Comparison of ENCODE assay signal across 13 mouse cellular contexts in the genomic region with DNA sequence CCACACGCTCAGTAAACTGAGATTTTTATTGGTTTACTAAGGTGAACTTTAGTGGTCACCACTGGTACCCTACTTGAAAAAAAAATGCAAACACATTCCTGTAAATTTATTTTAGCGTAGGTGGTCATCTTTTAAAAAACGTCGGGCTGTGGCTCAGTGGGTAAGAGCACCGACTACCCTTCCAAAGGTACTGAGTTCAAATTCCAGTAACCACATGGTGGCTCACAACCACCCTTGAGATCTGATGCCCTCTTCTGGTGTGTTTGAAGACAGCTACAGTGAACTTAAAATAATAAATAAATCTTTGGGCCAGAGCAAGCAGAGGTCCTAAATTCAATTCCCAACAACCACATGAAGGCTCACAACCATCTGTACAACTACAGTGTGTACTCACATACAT. TPM values are rescaled to one million over a fixed set of nuclear protein-coding genes. Genes with fewer than 3 reads are reported as not detected.
A peak's percentile ranks its signal among the peaks of the same experiment; 100 is the strongest.
DNase-seq lines count a peak whose midpoint lies in the region; ATAC-seq and TF ChIP-seq lines count a peak whose summit lies in the region.
"Not testable (repeated sequence)": the region's sequence is repeated elsewhere in the genome, so short reads cannot be mapped to it uniquely, and the experiment has no call there.
"Had no signal": no experiment of that assay in that cellular context is flagged by ENCODE, and none has a peak within 500 bp of the region (broad histone marks: within the 10 kb centered on the region; RNA-seq: fewer than 3 reads in every experiment).

No protein-coding gene starts in this region.

- TF ChIP-seq POLR2A in ES-Bruce4 (IDR thresholded peaks at IDR 0.05; ENCODE audit: insufficient read depth, low read length); spleen, adult 2 months (IDR thresholded peaks at IDR 0.05; ENCODE audit: low read depth, low read length): not testable (repeated sequence)

- peak overlapping the region; percentile 86 for H3K9ac ChIP-seq in ES-Bruce4 (ENCODE audit: low read depth, poor library complexity, severe bottlenecking)
- H3K9ac ChIP-seq in embryonic facial prominence, embryonic 13.5 days = peak overlapping the region; percentile 97
- H3K9ac ChIP-seq in hindbrain, embryonic 13.5 days = peak overlapping the region; percentile 90
- H3K9ac ChIP-seq in kidney, postnatal 0 days (ENCODE audit: low read depth, low read length) = peak overlapping the region; percentile 94
- peak overlapping the region; percentile 95 for H3K9ac ChIP-seq in liver, embryonic 14.5 days (replicated peaks)
- H3K9ac ChIP-seq in midbrain, embryonic 13.5 days (replicated peaks) = peak overlapping the region; percentile 92

- TF ChIP-seq CTCF in ES-Bruce4 (IDR thresholded peaks at IDR 0.05; ENCODE audit: low read depth, low read length); gastrocnemius, adult 2 months (IDR thresholded peaks at IDR 0.05); spleen, adult 2 months (IDR thresholded peaks at IDR 0.05; ENCODE audit: extremely low read depth, insufficient read depth, insufficient read length, insufficient replicate concordance): not testable (repeated sequence)
- peak; percentile 36; the same call in 1 of the 2 replicates for TF ChIP-seq CTCF in kidney, postnatal 0 days (IDR thresholded peaks at IDR 0.05; ENCODE audit: low read depth)
- TF ChIP-seq CTCF in liver, embryonic 14.5 days (IDR thresholded peaks at IDR 0.05; ENCODE audit: low read depth) = peak; percentile 30; the same call in 1 of the 2 replicates

- H3K27ac ChIP-seq in ES-Bruce4 (ENCODE audit: insufficient read depth, low read length); embryonic facial prominence, embryonic 13.5 days; hindbrain, embryonic 13.5 days; kidney, postnatal 0 days; liver, embryonic 14.5 days; midbrain, embryonic 13.5 days; spleen, adult 2 months (ENCODE audit: insufficient read depth, low read length): not testable (repeated sequence)
- peak overlapping the region; percentile 98 for H3K27ac ChIP-seq in gastrocnemius, adult 2 months

- intact Hi-C loops in gastrocnemius, adult 2 months (cut with DNase I) = loop anchor here (1.0 kb wide), 1 partner anchor 12 kb away; the partner anchor contains the start of gene Tbl3

- not testable (repeated sequence) for TF ChIP-seq EP300 in ES-Bruce4 (IDR thresholded peaks at IDR 0.05; ENCODE audit: insufficient read depth, low read depth, low read length); liver, embryonic 14.5 days (IDR thresholded peaks at IDR 0.05; ENCODE audit: low read depth)

- not testable (repeated sequence) for ATAC-seq in embryonic facial prominence, embryonic 13.5 days (ENCODE audit: insufficient number of reproducible peaks, insufficient read depth, low FRiP score, low TSS enrichment, low read depth); hindbrain, embryonic 13.5 days (ENCODE audit: low FRiP score); kidney, postnatal 0 days (replicated peaks; ENCODE audit: low FRiP score, low read depth); liver, embryonic 14.5 days (ENCODE audit: insufficient read depth); midbrain, embryonic 13.5 days

- peak overlapping the region; percentile 89 for H3K4me2 ChIP-seq in embryonic facial prominence, embryonic 13.5 days
- H3K4me2 ChIP-seq in hindbrain, embryonic 13.5 days = peak overlapping the region; percentile 67
- H3K4me2 ChIP-seq in kidney, postnatal 0 days (ENCODE audit: low read length) = peak overlapping the region; percentile 58
- H3K4me2 ChIP-seq in liver, embryonic 14.5 days (ENCODE audit: low read depth) = peak overlapping the region; percentile 92
- peak overlapping the region; percentile 82 for H3K4me2 ChIP-seq in midbrain, embryonic 13.5 days (replicated peaks)

- 68% methylated on average over 5 of the region's 5 CpGs for WGBS in embryonic facial prominence, embryonic 13.5 days
- 74% methylated on average over 5 of the region's 5 CpGs for WGBS in hindbrain, embryonic 13.5 days
- WGBS in kidney, postnatal 0 days = 55% methylated on average over 5 of the region's 5 CpGs
- 30% methylated on average over 5 of the region's 5 CpGs for WGBS in liver, embryonic 14.5 days (ENCODE audit: insufficient replicate concordance)
- 67% methylated on average over 5 of the region's 5 CpGs for WGBS in midbrain, embryonic 13.5 days
- 68% methylated on average over 5 of the region's 5 CpGs for WGBS in spleen, adult 2 months

- H3K4me1 ChIP-seq in ES-Bruce4 (ENCODE audit: control insufficient read depth, insufficient read depth, low read length); kidney, postnatal 0 days (replicated peaks; ENCODE audit: insufficient read depth, low read length); spleen, adult 2 months (ENCODE audit: control insufficient read depth, insufficient read depth, insufficient read length): not testable (repeated sequence)
- H3K4me1 ChIP-seq in embryonic facial prominence, embryonic 13.5 days = peaks cover 32% of the 10 kb centered on the region
- H3K4me1 ChIP-seq in hindbrain, embryonic 13.5 days (replicated peaks) = peaks cover 39% of the 10 kb centered on the region
- peaks cover 16 to 22% of the 10 kb centered on the region in 2 experiments for H3K4me1 ChIP-seq in liver, embryonic 14.5 days (replicated peaks; ENCODE audit: control insufficient read depth in 2 of 2, insufficient read depth in 2 of 2, low read length in 1 of 2)
- H3K4me1 ChIP-seq in midbrain, embryonic 13.5 days (replicated peaks) = peaks cover 41% of the 10 kb centered on the region

- not testable (repeated sequence) for DNase-seq in gastrocnemius, adult 2 months; kidney, postnatal 0 days (ENCODE audit: low spot score); liver, embryonic 14.5 days (ENCODE audit: low read depth in 3 of 3, low spot score in 3 of 3); spleen, adult 2 months (ENCODE audit: low read depth in 1 of 2, low spot score in 2 of 2)

- H3K36me3 ChIP-seq in ES-Bruce4 (ENCODE audit: control insufficient read depth, insufficient read depth, low read length, poor library complexity, severe bottlenecking) = peaks cover 32% of the 10 kb centered on the region
- peaks cover 49% of the 10 kb centered on the region for H3K36me3 ChIP-seq in embryonic facial prominence, embryonic 13.5 days
- peaks cover 35% of the 10 kb centered on the region for H3K36me3 ChIP-seq in hindbrain, embryonic 13.5 days
- peaks cover 21% of the 10 kb centered on the region; the same call in 1 of the 2 replicates for H3K36me3 ChIP-seq in kidney, postnatal 0 days (ENCODE audit: insufficient read depth, low read length)
- peaks cover 19% of the 10 kb centered on the region for H3K36me3 ChIP-seq in liver, embryonic 14.5 days (replicated peaks; ENCODE audit: control insufficient read depth, insufficient read depth, low read depth)
- peaks cover 37% of the 10 kb centered on the region for H3K36me3 ChIP-seq in midbrain, embryonic 13.5 days
- peaks cover 14% of the 10 kb centered on the region for H3K36me3 ChIP-seq in spleen, adult 2 months (ENCODE audit: control insufficient read depth, insufficient read depth, low read length)

- not testable (repeated sequence) for H3K9me3 ChIP-seq in ES-Bruce4 (replicated peaks; ENCODE audit: control insufficient read depth, insufficient read depth, low read length, poor library complexity, severe bottlenecking); embryonic facial prominence, embryonic 13.5 days; hindbrain, embryonic 13.5 days; kidney, postnatal 0 days (replicated peaks; ENCODE audit: low read length); liver, embryonic 14.5 days (ENCODE audit: control insufficient read depth, low read length); midbrain, embryonic 13.5 days

- H3K4me3 ChIP-seq in ES-Bruce4 (ENCODE audit: low read depth, low read length) = peak overlapping the region; percentile 93
- H3K4me3 ChIP-seq in embryonic facial prominence, embryonic 13.5 days = peak overlapping the region; percentile 91
- H3K4me3 ChIP-seq in gastrocnemius, adult 2 months = peak overlapping the region; percentile 98
- peak overlapping the region; percentile 72 for H3K4me3 ChIP-seq in hindbrain, embryonic 13.5 days
- H3K4me3 ChIP-seq in kidney, postnatal 0 days (replicated peaks; ENCODE audit: low read depth, low read length) = peak overlapping the region; percentile 82
- peak overlapping the region; percentile 96 to 97 for H3K4me3 ChIP-seq in liver, embryonic 14.5 days (ENCODE audit: insufficient read depth in 1 of 2, low read depth in 2 of 2, low read length in 2 of 2)
- peak overlapping the region; percentile 88 for H3K4me3 ChIP-seq in midbrain, embryonic 13.5 days (replicated peaks)
- H3K4me3 ChIP-seq in spleen, adult 2 months (ENCODE audit: extremely low read depth, insufficient read depth, insufficient read length) = peak overlapping the region; percentile 79; the same call in 1 of the 2 replicates

- not testable (repeated sequence) for H3K27me3 ChIP-seq in ES-Bruce4 (ENCODE audit: control insufficient read depth, insufficient read depth, low read length, poor library complexity, severe bottlenecking); embryonic facial prominence, embryonic 13.5 days; hindbrain, embryonic 13.5 days; kidney, postnatal 0 days (ENCODE audit: insufficient read depth, low read length); liver, embryonic 14.5 days (ENCODE audit: control insufficient read depth, insufficient read depth, low read length); midbrain, embryonic 13.5 days; spleen, adult 2 months (ENCODE audit: control insufficient read depth, insufficient read depth, low read length)

RNA-seq across cellular contexts. Expression of gene Rps2, which starts 1.0 kb away (rescaled TPM):
- 1,670 and 1,851 TPM in 2 replicates for polyA plus RNA-seq in ES-Bruce4 (2011; ENCODE audit: insufficient read depth, insufficient read length, low read depth, missing spikeins)
- 1,313 and 1,443 TPM in 2 replicates for polyA plus RNA-seq in embryonic facial prominence, embryonic 13.5 days (2015; fragmentation: Nextera tagmentation; extraction: Ambion mirVana)
- total RNA-seq in gastrocnemius, adult 2 months (2021) = 100 to 1,000 TPM; 508 to 641 TPM
- polyA plus RNA-seq in hindbrain, embryonic 13.5 days (2015; fragmentation: Nextera tagmentation; extraction: Ambion mirVana) = 782 and 783 TPM in 2 replicates
- 1,452 and 1,460 TPM in 2 replicates for polyA plus RNA-seq in kidney, postnatal 0 days (2015; fragmentation: Nextera tagmentation; extraction: Ambion mirVana)
- polyA plus RNA-seq in liver, embryonic 14.5 days (2012; rRNA removed) = 2,096 and 2,246 TPM in 2 replicates
- 1,219 and 1,250 TPM in 2 replicates for polyA plus RNA-seq in liver, embryonic 14.5 days (2014; fragmentation: Nextera tagmentation; extraction: Ambion mirVana)
- polyA plus RNA-seq in midbrain, embryonic 13.5 days (2015; fragmentation: Nextera tagmentation; extraction: Ambion mirVana) = 770 and 771 TPM in 2 replicates
- polyA plus RNA-seq in spleen, adult 2 months (2012; rRNA removed) = 2,560 and 3,342 TPM in 2 replicates

RNA-seq across cellular contexts. Expression of gene Rnf151, which starts 1.1 kb away (rescaled TPM):
- not detected in 2 replicates for polyA plus RNA-seq in ES-Bruce4 (2011; ENCODE audit: insufficient read depth, insufficient read length, low read depth, missing spikeins)
- 0.20 and 0.23 TPM in 2 replicates for polyA plus RNA-seq in embryonic facial prominence, embryonic 13.5 days (2015; fragmentation: Nextera tagmentation; extraction: Ambion mirVana)
- not detected for total RNA-seq in gastrocnemius, adult 2 months (2021)
- polyA plus RNA-seq in hindbrain, embryonic 13.5 days (2015; fragmentation: Nextera tagmentation; extraction: Ambion mirVana) = 0.27 TPM in 1 of 2 replicates, not detected in the other
- not detected in 2 replicates for polyA plus RNA-seq in kidney, postnatal 0 days (2015; fragmentation: Nextera tagmentation; extraction: Ambion mirVana)
- 0.11 and 0.29 TPM in 2 replicates for polyA plus RNA-seq in liver, embryonic 14.5 days (2012; rRNA removed)
- polyA plus RNA-seq in liver, embryonic 14.5 days (2014; fragmentation: Nextera tagmentation; extraction: Ambion mirVana) = not detected in 2 replicates
- not detected in 2 replicates for polyA plus RNA-seq in midbrain, embryonic 13.5 days (2015; fragmentation: Nextera tagmentation; extraction: Ambion mirVana)
- polyA plus RNA-seq in spleen, adult 2 months (2012; rRNA removed) = 0.41 and 0.86 TPM in 2 replicates
- total RNA-seq: adrenal gland, postnatal 4 days; gastrocnemius, adult 8-10 months; heart, postnatal 14 days; layer of hippocampus, postnatal 36 days had no signal
- polyA plus RNA-seq: CD4-positive, CD25-positive, alpha-beta regulatory T cell, adult 4 months had no signal

RNA-seq across cellular contexts. Expression of gene Ndufb10, which starts 5.3 kb away (rescaled TPM):
- polyA plus RNA-seq in ES-Bruce4 (2011; ENCODE audit: insufficient read depth, insufficient read length, low read depth, missing spikeins) = 88.7 and 90.9 TPM in 2 replicates
- polyA plus RNA-seq in embryonic facial prominence, embryonic 13.5 days (2015; fragmentation: Nextera tagmentation; extraction: Ambion mirVana) = 217 and 229 TPM in 2 replicates
- 100 to 1,000 TPM; 367 to 608 TPM for total RNA-seq in gastrocnemius, adult 2 months (2021)
- 259 and 262 TPM in 2 replicates for polyA plus RNA-seq in hindbrain, embryonic 13.5 days (2015; fragmentation: Nextera tagmentation; extraction: Ambion mirVana)
- polyA plus RNA-seq in kidney, postnatal 0 days (2015; fragmentation: Nextera tagmentation; extraction: Ambion mirVana) = 417 and 419 TPM in 2 replicates
- polyA plus RNA-seq in liver, embryonic 14.5 days (2012; rRNA removed) = 84.0 and 162 TPM in 2 replicates
- polyA plus RNA-seq in liver, embryonic 14.5 days (2014; fragmentation: Nextera tagmentation; extraction: Ambion mirVana) = 207 and 216 TPM in 2 replicates
- polyA plus RNA-seq in midbrain, embryonic 13.5 days (2015; fragmentation: Nextera tagmentation; extraction: Ambion mirVana) = 257 and 260 TPM in 2 replicates
- polyA plus RNA-seq in spleen, adult 2 months (2012; rRNA removed) = 91.1 and 135 TPM in 2 replicates

RNA-seq across cellular contexts. Expression of gene Rpl3l, which starts 8.7 kb away (rescaled TPM):
- polyA plus RNA-seq in ES-Bruce4 (2011; ENCODE audit: insufficient read depth, insufficient read length, low read depth, missing spikeins) = 0.65 TPM in 1 of 2 replicates, not detected in the other
- not detected in 2 replicates for polyA plus RNA-seq in embryonic facial prominence, embryonic 13.5 days (2015; fragmentation: Nextera tagmentation; extraction: Ambion mirVana)
- total RNA-seq in gastrocnemius, adult 2 months (2021) = 100 to 1,000 TPM; 753 to 889 TPM
- polyA plus RNA-seq in hindbrain, embryonic 13.5 days (2015; fragmentation: Nextera tagmentation; extraction: Ambion mirVana) = not detected in 2 replicates
- polyA plus RNA-seq in kidney, postnatal 0 days (2015; fragmentation: Nextera tagmentation; extraction: Ambion mirVana) = 0.36 and 0.38 TPM in 2 replicates
- 0.03 TPM in 1 of 2 replicates, not detected in the other for polyA plus RNA-seq in liver, embryonic 14.5 days (2012; rRNA removed)
- polyA plus RNA-seq in liver, embryonic 14.5 days (2014; fragmentation: Nextera tagmentation; extraction: Ambion mirVana) = not detected in 2 replicates
- not detected in 2 replicates for polyA plus RNA-seq in midbrain, embryonic 13.5 days (2015; fragmentation: Nextera tagmentation; extraction: Ambion mirVana)
- polyA plus RNA-seq in spleen, adult 2 months (2012; rRNA removed) = not detected in 2 replicates
- polyA plus RNA-seq: CD4-positive, CD25-positive, alpha-beta regulatory T cell, adult 4 months had no signal

RNA-seq across cellular contexts. Expression of gene Tbl3, which starts 11.5 kb away (rescaled TPM):
- 43.3 and 44.4 TPM in 2 replicates for polyA plus RNA-seq in ES-Bruce4 (2011; ENCODE audit: insufficient read depth, insufficient read length, low read depth, missing spikeins)
- 74.2 and 81.6 TPM in 2 replicates for polyA plus RNA-seq in embryonic facial prominence, embryonic 13.5 days (2015; fragmentation: Nextera tagmentation; extraction: Ambion mirVana)
- 10 to 100 TPM; 15.5 to 16.7 TPM for total RNA-seq in gastrocnemius, adult 2 months (2021)
- 69.0 and 70.6 TPM in 2 replicates for polyA plus RNA-seq in hindbrain, embryonic 13.5 days (2015; fragmentation: Nextera tagmentation; extraction: Ambion mirVana)
- 50.5 and 57.3 TPM in 2 replicates for polyA plus RNA-seq in kidney, postnatal 0 days (2015; fragmentation: Nextera tagmentation; extraction: Ambion mirVana)
- 20.5 and 26.8 TPM in 2 replicates for polyA plus RNA-seq in liver, embryonic 14.5 days (2012; rRNA removed)
- polyA plus RNA-seq in liver, embryonic 14.5 days (2014; fragmentation: Nextera tagmentation; extraction: Ambion mirVana) = 31.3 and 33.4 TPM in 2 replicates
- polyA plus RNA-seq in midbrain, embryonic 13.5 days (2015; fragmentation: Nextera tagmentation; extraction: Ambion mirVana) = 81.4 and 84.3 TPM in 2 replicates
- 52.5 and 59.8 TPM in 2 replicates for polyA plus RNA-seq in spleen, adult 2 months (2012; rRNA removed)
